Mouse (Mus musculus): ENCODE measurements around the gene Akap9. TPM values are rescaled to one million over a fixed set of nuclear protein-coding genes. Genes with fewer than 3 reads are reported as not detected.

The Akap9 gene
- polyA plus RNA-seq, 1 experiment from 2014 or later: 282 TPM

GRCm38 (mm10) chr5:3952498-3952897 is 24.6 kb downstream of the Akap9 start:
- Histone ChIP-seq H3K27ac (ENCODE audit: low read depth, low read length) (no peak overlapping the region), H3K4me3 (ENCODE audit: low read length) (no peak overlapping the region), H3K4me1 (ENCODE audit: control insufficient read depth, insufficient read depth, low read depth, low read length) (no peaks in the 10 kb centered on the region), H3K9ac (ENCODE audit: low read depth, low read length) (no peak overlapping the region), H3K9me3 (ENCODE audit: control insufficient read depth, low read length) (no peaks in the 10 kb centered on the region), H3K27me3 (replicated peaks; ENCODE audit: control insufficient read depth, insufficient read depth, low read length) (no peaks in the 10 kb centered on the region), H3K4me2 (ENCODE audit: low read length) (no peak overlapping the region), H3K36me3 (ENCODE audit: control insufficient read depth, insufficient read depth, low read length) (peaks cover 34% of the 10 kb centered on the region)
- ATAC-seq: no peak
- 93% methylated on average over 6 of the region's 6 CpGs for WGBS

- Histone ChIP-seq H3K4me2 (ENCODE audit: low read length) (no peak overlapping the region), H3K27ac (ENCODE audit: low read depth, low read length) (no peak overlapping the region), H3K9me3 (ENCODE audit: control insufficient read depth, low read length) (no peaks in the 10 kb centered on the region), H3K4me3 (ENCODE audit: low read length) (no peak overlapping the region), H3K36me3 (ENCODE audit: control insufficient read depth, insufficient read depth, low read length) (peaks cover 31% of the 10 kb centered on the region), H3K27me3 (replicated peaks; ENCODE audit: control insufficient read depth, insufficient read depth, low read length) (no peaks in the 10 kb centered on the region), H3K4me1 (ENCODE audit: control insufficient read depth, insufficient read depth, low read depth, low read length) (no peaks in the 10 kb centered on the region), H3K9ac (ENCODE audit: low read depth, low read length) (no peak overlapping the region)
- ATAC-seq: no peak
- 95% methylated on average over 1 of the region's 1 CpGs for WGBS
Measured at GRCm38 (mm10) chr5:3954541-3954940, 26.7 kb downstream of the Akap9 start.

- no peak for ATAC-seq
- no peak overlapping the region for H3K4me3 ChIP-seq (ENCODE audit: low read length)
- 94% methylated on average over 7 of the region's 7 CpGs for WGBS
- no peaks in the 10 kb centered on the region for H3K27me3 ChIP-seq (replicated peaks; ENCODE audit: control insufficient read depth, insufficient read depth, low read length)
- no peak overlapping the region for H3K27ac ChIP-seq (ENCODE audit: low read depth, low read length)
- H3K4me2 ChIP-seq (ENCODE audit: low read length): no peak overlapping the region
- H3K36me3 ChIP-seq (ENCODE audit: control insufficient read depth, insufficient read depth, low read length): peaks cover 29% of the 10 kb centered on the region
- no peak overlapping the region for H3K9ac ChIP-seq (ENCODE audit: low read depth, low read length)
- H3K4me1 ChIP-seq (ENCODE audit: control insufficient read depth, insufficient read depth, low read depth, low read length): no peaks in the 10 kb centered on the region
- no peaks in the 10 kb centered on the region for H3K9me3 ChIP-seq (ENCODE audit: control insufficient read depth, low read length)
Measured at GRCm38 (mm10) chr5:3961286-3961685, 33.4 kb downstream of the Akap9 start.

GRCm38 (mm10) chr5:3968415-3968814 is 40.6 kb downstream of the Akap9 start:
- Histone ChIP-seq H3K27ac (ENCODE audit: low read depth, low read length) (no peak overlapping the region), H3K4me1 (ENCODE audit: control insufficient read depth, insufficient read depth, low read depth, low read length) (no peaks in the 10 kb centered on the region), H3K4me2 (ENCODE audit: low read length) (no peak overlapping the region), H3K27me3 (replicated peaks; ENCODE audit: control insufficient read depth, insufficient read depth, low read length) (no peaks in the 10 kb centered on the region), H3K4me3 (ENCODE audit: low read length) (no peak overlapping the region), H3K36me3 (ENCODE audit: control insufficient read depth, insufficient read depth, low read length) (peaks cover 30% of the 10 kb centered on the region), H3K9me3 (ENCODE audit: control insufficient read depth, low read length) (no peaks in the 10 kb centered on the region), H3K9ac (ENCODE audit: low read depth, low read length) (no peak overlapping the region)
- no peak for ATAC-seq
- 95% methylated on average over 9 of the region's 9 CpGs for WGBS

- H3K36me3 ChIP-seq (ENCODE audit: control insufficient read depth, insufficient read depth, low read length): peaks cover 33% of the 10 kb centered on the region
- no peak overlapping the region for H3K27ac ChIP-seq (ENCODE audit: low read depth, low read length)
- WGBS: 98% methylated on average over 6 of the region's 6 CpGs
- H3K4me1 ChIP-seq (ENCODE audit: control insufficient read depth, insufficient read depth, low read depth, low read length): no peaks in the 10 kb centered on the region
- H3K27me3 ChIP-seq (replicated peaks; ENCODE audit: control insufficient read depth, insufficient read depth, low read length): no peaks in the 10 kb centered on the region
- H3K4me2 ChIP-seq (ENCODE audit: low read length): no peak overlapping the region
- H3K9me3 ChIP-seq (ENCODE audit: control insufficient read depth, low read length): no peaks in the 10 kb centered on the region
- no peak overlapping the region for H3K4me3 ChIP-seq (ENCODE audit: low read length)
- H3K9ac ChIP-seq (ENCODE audit: low read depth, low read length): no peak overlapping the region
- ATAC-seq: no peak
Measured at GRCm38 (mm10) chr5:3969114-3969513, 41.3 kb downstream of the Akap9 start.

GRCm38 (mm10) chr5:3970936-3971335 is 43.1 kb downstream of the Akap9 start:
- no peaks in the 10 kb centered on the region for H3K27me3 ChIP-seq (replicated peaks; ENCODE audit: control insufficient read depth, insufficient read depth, low read length)
- H3K36me3 ChIP-seq (ENCODE audit: control insufficient read depth, insufficient read depth, low read length): peaks cover 38% of the 10 kb centered on the region
- H3K27ac ChIP-seq (ENCODE audit: low read depth, low read length): no peak overlapping the region
- H3K4me2 ChIP-seq (ENCODE audit: low read length): no peak overlapping the region
- 97% methylated on average over 2 of the region's 2 CpGs for WGBS
- no peak overlapping the region for H3K4me3 ChIP-seq (ENCODE audit: low read length)
- no peaks in the 10 kb centered on the region for H3K4me1 ChIP-seq (ENCODE audit: control insufficient read depth, insufficient read depth, low read depth, low read length)
- no peaks in the 10 kb centered on the region for H3K9me3 ChIP-seq (ENCODE audit: control insufficient read depth, low read length)
- ATAC-seq: no peak
- H3K9ac ChIP-seq (ENCODE audit: low read depth, low read length): no peak overlapping the region

- Histone ChIP-seq H3K27me3 (replicated peaks; ENCODE audit: control insufficient read depth, insufficient read depth, low read length) (no peaks in the 10 kb centered on the region), H3K9me3 (ENCODE audit: control insufficient read depth, low read length) (no peaks in the 10 kb centered on the region), H3K9ac (ENCODE audit: low read depth, low read length) (no peak overlapping the region), H3K4me3 (ENCODE audit: low read length) (no peak overlapping the region), H3K4me2 (ENCODE audit: low read length) (no peak overlapping the region), H3K4me1 (ENCODE audit: control insufficient read depth, insufficient read depth, low read depth, low read length) (no peaks in the 10 kb centered on the region), H3K36me3 (ENCODE audit: control insufficient read depth, insufficient read depth, low read length) (peaks cover 33% of the 10 kb centered on the region), H3K27ac (ENCODE audit: low read depth, low read length) (no peak overlapping the region)
- 94% methylated on average over 5 of the region's 5 CpGs for WGBS
- no peak for ATAC-seq
Measured at GRCm38 (mm10) chr5:3973764-3974163, 45.9 kb downstream of the Akap9 start.

- peaks cover 29% of the 10 kb centered on the region for H3K36me3 ChIP-seq (ENCODE audit: control insufficient read depth, insufficient read depth, low read length)
- ATAC-seq: no peak
- H3K27ac ChIP-seq (ENCODE audit: low read depth, low read length): no peak overlapping the region
- no peaks in the 10 kb centered on the region for H3K27me3 ChIP-seq (replicated peaks; ENCODE audit: control insufficient read depth, insufficient read depth, low read length)
- H3K9me3 ChIP-seq (ENCODE audit: control insufficient read depth, low read length): no peaks in the 10 kb centered on the region
- H3K4me2 ChIP-seq (ENCODE audit: low read length): no peak overlapping the region
- no peaks in the 10 kb centered on the region for H3K4me1 ChIP-seq (ENCODE audit: control insufficient read depth, insufficient read depth, low read depth, low read length)
- 74% methylated on average over 6 of the region's 6 CpGs for WGBS
- H3K4me3 ChIP-seq (ENCODE audit: low read length): no peak overlapping the region
- no peak overlapping the region for H3K9ac ChIP-seq (ENCODE audit: low read depth, low read length)
Measured at GRCm38 (mm10) chr5:3974896-3975295, 47.0 kb downstream of the Akap9 start.

GRCm38 (mm10) chr5:3976111-3976510 is 48.3 kb downstream of the Akap9 start:
- ATAC-seq: no peak
- Histone ChIP-seq H3K27me3 (replicated peaks; ENCODE audit: control insufficient read depth, insufficient read depth, low read length) (no peaks in the 10 kb centered on the region), H3K4me1 (ENCODE audit: control insufficient read depth, insufficient read depth, low read depth, low read length) (no peaks in the 10 kb centered on the region), H3K4me3 (ENCODE audit: low read length) (no peak overlapping the region), H3K36me3 (ENCODE audit: control insufficient read depth, insufficient read depth, low read length) (peaks cover 23% of the 10 kb centered on the region), H3K9me3 (ENCODE audit: control insufficient read depth, low read length) (no peaks in the 10 kb centered on the region), H3K9ac (ENCODE audit: low read depth, low read length) (no peak overlapping the region), H3K27ac (ENCODE audit: low read depth, low read length) (no peak overlapping the region), H3K4me2 (ENCODE audit: low read length) (no peak overlapping the region)
- 97% methylated on average over 8 of the region's 8 CpGs for WGBS

GRCm38 (mm10) chr5:3977904-3978303 is 50.0 kb downstream of the Akap9 start:
- H3K4me1 ChIP-seq (ENCODE audit: control insufficient read depth, insufficient read depth, low read depth, low read length): no peaks in the 10 kb centered on the region
- peaks cover 22% of the 10 kb centered on the region for H3K36me3 ChIP-seq (ENCODE audit: control insufficient read depth, insufficient read depth, low read length)
- no peak overlapping the region for H3K9ac ChIP-seq (ENCODE audit: low read depth, low read length)
- WGBS: 96% methylated on average over 4 of the region's 4 CpGs
- ATAC-seq: no peak
- no peak overlapping the region for H3K27ac ChIP-seq (ENCODE audit: low read depth, low read length)
- no peaks in the 10 kb centered on the region for H3K27me3 ChIP-seq (replicated peaks; ENCODE audit: control insufficient read depth, insufficient read depth, low read length)
- no peak overlapping the region for H3K4me2 ChIP-seq (ENCODE audit: low read length)
- no peak overlapping the region for H3K4me3 ChIP-seq (ENCODE audit: low read length)
- no peaks in the 10 kb centered on the region for H3K9me3 ChIP-seq (ENCODE audit: control insufficient read depth, low read length)

All from hindbrain, embryonic 16.5 days (tissue).